Mouse (Mus musculus): ENCODE measurements around the gene Cmpk1.

DNA sequence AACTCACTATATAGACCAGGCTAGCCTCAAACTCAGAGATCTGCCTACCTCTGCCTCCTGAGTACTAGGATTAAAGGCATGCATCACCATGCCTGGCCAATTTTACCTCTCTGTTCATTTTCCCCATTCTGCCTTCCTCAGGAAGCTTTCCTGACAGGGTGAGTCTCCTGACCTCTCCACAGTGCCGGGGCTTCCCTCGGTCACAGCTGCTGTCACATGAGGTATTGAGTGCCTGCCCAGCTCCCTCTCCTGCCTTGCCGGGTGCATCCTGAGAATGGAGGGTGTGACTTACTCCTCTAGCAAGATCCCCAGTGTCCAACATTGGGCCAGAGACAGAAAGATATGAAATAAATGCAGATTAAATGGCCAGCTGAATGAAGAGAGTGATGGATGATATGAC lies 48.8 kb downstream of the Cmpk1 start:
- TF ChIP-seq POLR2A (IDR thresholded peaks at IDR 0.05; ENCODE audit: insufficient read depth, low read depth, low read length) (no peak), CTCF (IDR thresholded peaks at IDR 0.05) (no peak), EP300 (IDR thresholded peaks at IDR 0.05; ENCODE audit: insufficient read depth, low read depth, low read length) (no peak)
